Mouse (Mus musculus): ENCODE measurements at regions not wholly inside any gene's neighbourhood (a gene's known extent, or its start where the extent isn't known, plus 50 kb on each side); places are given as distances from the start of the nearest gene placed in this dataset.

DNA sequence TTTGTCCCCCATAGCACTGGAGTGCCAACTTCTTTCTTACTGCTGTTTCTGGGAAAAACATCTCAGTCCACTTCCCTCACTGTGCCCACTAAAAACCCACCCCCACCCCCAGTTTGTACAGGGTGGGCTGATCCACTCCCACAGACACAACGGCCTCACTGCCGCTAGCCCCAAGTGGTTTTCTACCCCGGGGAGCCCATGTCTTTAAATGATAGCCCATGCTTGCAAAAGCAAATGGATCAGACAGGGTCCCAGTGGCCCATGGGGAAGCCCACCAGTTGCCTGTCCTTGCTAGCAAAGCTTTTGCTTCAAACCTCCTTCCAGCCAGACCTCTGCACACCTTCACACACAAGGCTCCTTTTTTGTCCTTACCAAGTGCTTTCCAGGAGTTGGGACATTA lies 257.0 kb upstream of the Rnaseh2b start:
- Histone ChIP-seq H3K27ac (replicated peaks; ENCODE audit: low read depth, low read length) (no peak overlapping the region), H3K36me3 (ENCODE audit: control insufficient read depth, insufficient read depth, low read length) (no peaks in the 10 kb centered on the region), H3K27me3 (ENCODE audit: control insufficient read depth, insufficient read depth, low read length) (no peaks in the 10 kb centered on the region), H3K4me3 (replicated peaks; ENCODE audit: low read depth, low read length) (no peak overlapping the region), H3K9ac (replicated peaks; ENCODE audit: low read length) (no peak overlapping the region), H3K4me1 (ENCODE audit: control insufficient read depth, insufficient read depth, low read length) (no peaks in the 10 kb centered on the region), H3K9me3 (ENCODE audit: control insufficient read depth, low read length) (no peaks in the 10 kb centered on the region), H3K4me2 (ENCODE audit: low read length) (no peak overlapping the region)
- DNase-seq (no peak), ATAC-seq (ENCODE audit: low FRiP score, low TSS enrichment) (no peak)
- 93% methylated on average over 3 of the region's 3 CpGs for WGBS

DNA sequence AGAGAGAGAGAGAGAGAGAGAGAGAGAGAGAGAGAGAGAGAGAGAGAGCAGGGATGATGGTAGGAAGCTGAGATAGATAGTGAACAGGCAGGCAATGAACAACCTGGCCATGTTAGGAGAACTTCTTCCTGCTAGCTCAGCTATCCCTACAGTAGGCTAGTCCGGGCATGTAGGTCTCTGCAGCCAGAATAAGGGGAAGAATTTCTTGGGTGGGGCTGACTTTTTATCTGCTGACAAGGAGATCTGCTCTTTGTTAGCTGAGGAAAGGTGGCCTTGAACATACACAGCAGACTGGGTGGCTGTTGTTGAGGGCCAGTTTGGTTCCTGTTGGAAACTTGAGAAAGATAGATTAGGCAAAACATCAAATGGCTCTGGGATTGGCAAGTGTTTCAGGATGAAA lies 254.9 kb upstream of the Rnaseh2b start:
- H3K36me3 ChIP-seq (ENCODE audit: control insufficient read depth, insufficient read depth, low read length) = no peaks in the 10 kb centered on the region
- WGBS = 82% methylated on average over 1 of the region's 1 CpGs
- DNase-seq = no peak
- no peaks in the 10 kb centered on the region for H3K9me3 ChIP-seq (ENCODE audit: control insufficient read depth, low read length)
- H3K9ac ChIP-seq (replicated peaks; ENCODE audit: low read length) = no peak overlapping the region
- H3K4me3 ChIP-seq (replicated peaks; ENCODE audit: low read depth, low read length) = no peak overlapping the region
- no peak overlapping the region for H3K27ac ChIP-seq (replicated peaks; ENCODE audit: low read depth, low read length)
- ATAC-seq (ENCODE audit: low FRiP score, low TSS enrichment) = no peak
- no peak overlapping the region for H3K4me2 ChIP-seq (ENCODE audit: low read length)
- no peaks in the 10 kb centered on the region for H3K27me3 ChIP-seq (ENCODE audit: control insufficient read depth, insufficient read depth, low read length)
- H3K4me1 ChIP-seq (ENCODE audit: control insufficient read depth, insufficient read depth, low read length) = no peaks in the 10 kb centered on the region

DNA sequence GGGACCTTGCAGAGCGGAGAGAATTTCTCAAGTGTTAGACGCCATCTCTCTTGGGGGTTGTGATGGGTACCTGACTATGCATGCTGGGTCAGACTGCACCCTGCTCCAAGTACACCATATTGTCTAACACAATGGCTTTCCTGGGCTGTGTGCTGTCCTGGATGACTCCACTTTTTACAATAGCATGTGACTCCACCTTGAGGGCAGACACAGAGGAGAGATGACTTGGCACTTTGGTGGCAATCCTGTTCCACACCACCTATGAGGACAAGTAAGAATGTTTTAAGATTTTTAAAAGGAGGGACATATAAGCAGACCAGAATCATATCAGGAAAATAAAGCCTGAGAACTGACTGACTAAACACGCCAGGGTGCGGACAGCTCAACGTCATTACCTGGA lies 254.5 kb upstream of the Rnaseh2b start:
- Histone ChIP-seq H3K9ac (replicated peaks; ENCODE audit: low read length) (no peak overlapping the region), H3K36me3 (ENCODE audit: control insufficient read depth, insufficient read depth, low read length) (no peaks in the 10 kb centered on the region), H3K4me3 (replicated peaks; ENCODE audit: low read depth, low read length) (no peak overlapping the region), H3K27me3 (ENCODE audit: control insufficient read depth, insufficient read depth, low read length) (no peaks in the 10 kb centered on the region), H3K9me3 (ENCODE audit: control insufficient read depth, low read length) (no peaks in the 10 kb centered on the region), H3K4me2 (ENCODE audit: low read length) (no peak overlapping the region), H3K4me1 (ENCODE audit: control insufficient read depth, insufficient read depth, low read length) (no peaks in the 10 kb centered on the region), H3K27ac (replicated peaks; ENCODE audit: low read depth, low read length) (no peak overlapping the region)
- ATAC-seq (ENCODE audit: low FRiP score, low TSS enrichment) = no peak
- WGBS = 94% methylated on average over 5 of the region's 5 CpGs
- no peak for DNase-seq

DNA sequence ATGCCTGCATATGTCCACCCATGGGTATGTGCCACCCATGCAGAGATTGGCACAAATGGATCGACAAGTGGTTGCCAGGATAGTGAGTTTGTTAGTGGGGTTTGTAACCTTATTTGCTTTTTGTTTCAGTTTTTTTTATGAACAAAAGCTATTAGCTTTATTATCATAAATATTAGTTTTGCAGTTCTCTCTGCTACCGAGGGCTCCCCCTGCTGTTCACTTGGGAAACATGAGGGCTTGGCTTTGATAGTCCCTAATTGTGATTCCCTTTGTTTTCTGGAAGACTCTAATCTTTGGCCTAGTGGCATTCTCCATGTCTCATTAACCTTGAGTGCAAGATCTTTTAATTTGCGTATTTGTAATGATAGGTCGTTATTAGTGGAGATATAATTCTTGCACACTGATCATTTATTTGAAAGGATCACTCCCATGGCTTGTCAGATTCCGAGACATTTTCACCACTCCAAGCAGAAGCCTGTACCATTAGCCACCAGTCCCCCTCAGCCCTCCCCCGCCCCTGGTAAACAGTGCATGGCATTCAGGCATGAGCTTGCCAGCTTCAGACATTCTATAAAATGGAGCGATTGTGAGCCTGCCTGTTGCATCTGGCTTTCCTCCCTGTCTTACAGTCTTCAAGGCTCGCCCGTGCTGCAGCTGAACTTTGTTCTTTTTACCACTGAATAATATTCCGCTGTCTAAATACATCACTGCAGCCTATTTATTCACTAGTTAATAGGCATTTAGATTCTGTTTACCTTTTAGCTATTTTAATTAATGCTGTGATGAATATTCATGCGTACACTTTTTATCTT lies 249.9 kb upstream of the Rnaseh2b start:
- H3K9me3 ChIP-seq (ENCODE audit: control insufficient read depth, low read length) = 0 out of 2 replicates have a peak, but pooled peaks cover 3% of the 10 kb centered on the region
- WGBS = 53% methylated on average over 11 of the region's 11 CpGs
- peak; percentile 84 for DNase-seq

DNA sequence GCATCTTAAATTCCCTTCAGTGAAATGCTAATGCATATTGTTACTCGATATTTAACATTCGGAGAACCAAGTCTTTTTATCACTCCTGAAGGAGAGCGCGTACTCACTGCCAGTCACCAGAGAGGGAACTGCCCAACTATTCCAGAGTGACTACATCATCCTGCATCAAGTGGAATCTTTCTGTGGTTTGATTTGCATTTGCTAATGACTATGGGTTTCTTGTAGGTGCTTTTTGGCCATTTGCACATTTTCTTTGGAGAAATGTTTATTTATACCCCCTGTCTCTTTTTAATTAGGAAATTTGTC lies 249.3 kb upstream of the Rnaseh2b start:
- H3K36me3 ChIP-seq (ENCODE audit: control insufficient read depth, insufficient read depth, low read length) = no peaks in the 10 kb centered on the region
- H3K9me3 ChIP-seq (ENCODE audit: control insufficient read depth, low read length) = 0 out of 2 replicates have a peak, but pooled peaks cover 3% of the 10 kb centered on the region
- ATAC-seq (ENCODE audit: low FRiP score, low TSS enrichment) (no peak), DNase-seq (no peak)
- no peak overlapping the region for H3K9ac ChIP-seq (replicated peaks; ENCODE audit: low read length)
- 58% methylated on average over 4 of the region's 4 CpGs for WGBS
- H3K27ac ChIP-seq (replicated peaks; ENCODE audit: low read depth, low read length) = no peak overlapping the region
- no peak overlapping the region for H3K4me3 ChIP-seq (replicated peaks; ENCODE audit: low read depth, low read length)
- H3K4me1 ChIP-seq (ENCODE audit: control insufficient read depth, insufficient read depth, low read length) = no peaks in the 10 kb centered on the region
- no peak overlapping the region for H3K4me2 ChIP-seq (ENCODE audit: low read length)
- H3K27me3 ChIP-seq (ENCODE audit: control insufficient read depth, insufficient read depth, low read length) = no peaks in the 10 kb centered on the region

More for the DNA sequence above, 249.9 kb upstream of the Rnaseh2b start:
- ATAC-seq (ENCODE audit: low FRiP score, low TSS enrichment) = peak; percentile 57; the same call in 1 of the 2 replicates
- H3K27me3 ChIP-seq (ENCODE audit: control insufficient read depth, insufficient read depth, low read length) = no peaks in the 10 kb centered on the region
- H3K4me1 ChIP-seq (ENCODE audit: control insufficient read depth, insufficient read depth, low read length) = no peaks in the 10 kb centered on the region
- H3K4me3 ChIP-seq (replicated peaks; ENCODE audit: low read depth, low read length) = no peak overlapping the region
- no peaks in the 10 kb centered on the region for H3K36me3 ChIP-seq (ENCODE audit: control insufficient read depth, insufficient read depth, low read length)
- no peak overlapping the region for H3K4me2 ChIP-seq (ENCODE audit: low read length)
- no peak overlapping the region for H3K9ac ChIP-seq (replicated peaks; ENCODE audit: low read length)
- no peak overlapping the region for H3K27ac ChIP-seq (replicated peaks; ENCODE audit: low read depth, low read length)

- no peak for ATAC-seq (ENCODE audit: low FRiP score, low TSS enrichment)
- H3K9ac ChIP-seq (replicated peaks; ENCODE audit: low read length) = no peak overlapping the region
- DNase-seq = no peak
- WGBS = 94% methylated on average over 6 of the region's 6 CpGs
- no peaks in the 10 kb centered on the region for H3K27me3 ChIP-seq (ENCODE audit: control insufficient read depth, insufficient read depth, low read length)
- no peak overlapping the region for H3K4me2 ChIP-seq (ENCODE audit: low read length)
- no peaks in the 10 kb centered on the region for H3K4me1 ChIP-seq (ENCODE audit: control insufficient read depth, insufficient read depth, low read length)
- H3K36me3 ChIP-seq (ENCODE audit: control insufficient read depth, insufficient read depth, low read length) = no peaks in the 10 kb centered on the region
- no peaks in the 10 kb centered on the region for H3K9me3 ChIP-seq (ENCODE audit: control insufficient read depth, low read length)
- H3K4me3 ChIP-seq (replicated peaks; ENCODE audit: low read depth, low read length) = no peak overlapping the region
- no peak overlapping the region for H3K27ac ChIP-seq (replicated peaks; ENCODE audit: low read depth, low read length)
Observed at GRCm38 (mm10) chr14:62050941-62051340, 241.4 kb upstream of the Rnaseh2b start.

DNA sequence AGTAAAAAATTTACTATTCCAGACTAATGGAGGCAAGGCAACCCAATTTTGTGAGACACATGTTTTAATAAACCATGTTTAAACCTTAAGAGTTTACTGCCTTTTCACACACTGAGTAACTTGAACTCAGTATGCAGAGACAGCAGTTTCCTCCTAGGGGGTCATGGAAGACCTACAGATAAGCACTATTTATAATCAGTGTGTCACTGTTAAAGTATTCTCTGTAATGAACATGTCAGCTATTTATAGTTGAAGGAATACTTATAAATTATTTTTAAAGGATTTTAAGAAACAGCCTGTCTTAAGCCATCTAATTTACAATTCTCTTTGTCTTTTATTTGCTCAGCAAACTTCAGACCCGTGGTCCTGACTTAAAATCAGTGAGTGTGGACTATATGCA lies 240.5 kb upstream of the Rnaseh2b start:
- ATAC-seq (ENCODE audit: low FRiP score, low TSS enrichment) = no peak
- Histone ChIP-seq H3K4me3 (replicated peaks; ENCODE audit: low read depth, low read length) (no peak overlapping the region), H3K27me3 (ENCODE audit: control insufficient read depth, insufficient read depth, low read length) (no peaks in the 10 kb centered on the region), H3K36me3 (ENCODE audit: control insufficient read depth, insufficient read depth, low read length) (no peaks in the 10 kb centered on the region), H3K9me3 (ENCODE audit: control insufficient read depth, low read length) (no peaks in the 10 kb centered on the region), H3K4me1 (ENCODE audit: control insufficient read depth, insufficient read depth, low read length) (no peaks in the 10 kb centered on the region), H3K27ac (replicated peaks; ENCODE audit: low read depth, low read length) (no peak overlapping the region), H3K4me2 (ENCODE audit: low read length) (no peak overlapping the region), H3K9ac (replicated peaks; ENCODE audit: low read length) (no peak overlapping the region)
- 56% methylated on average over 1 of the region's 1 CpGs for WGBS
- DNase-seq = no peak

DNA sequence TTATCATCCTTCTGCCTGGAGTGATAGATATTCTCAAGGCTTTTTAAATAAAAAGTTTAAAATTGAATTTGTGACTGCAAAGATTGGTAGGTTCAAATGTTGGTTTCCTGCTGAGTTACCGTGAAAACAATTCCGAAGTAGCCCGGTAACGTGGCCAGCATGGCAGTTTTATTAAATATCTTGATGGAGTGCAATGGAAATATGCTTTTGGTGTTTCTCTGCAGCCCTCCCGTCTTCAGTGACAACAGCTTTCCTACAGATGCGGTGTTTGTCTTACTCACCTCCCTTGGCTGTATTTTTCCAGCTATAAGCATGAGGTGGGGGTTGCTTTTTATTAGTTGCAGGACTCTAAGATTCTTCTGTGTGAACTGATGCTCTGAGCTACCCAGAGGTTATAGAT lies 239.4 kb upstream of the Rnaseh2b start:
- Histone ChIP-seq H3K9me3 (ENCODE audit: control insufficient read depth, low read length) (no peaks in the 10 kb centered on the region), H3K4me2 (ENCODE audit: low read length) (no peak overlapping the region), H3K27ac (replicated peaks; ENCODE audit: low read depth, low read length) (no peak overlapping the region), H3K4me3 (replicated peaks; ENCODE audit: low read depth, low read length) (no peak overlapping the region), H3K27me3 (ENCODE audit: control insufficient read depth, insufficient read depth, low read length) (no peaks in the 10 kb centered on the region), H3K36me3 (ENCODE audit: control insufficient read depth, insufficient read depth, low read length) (no peaks in the 10 kb centered on the region), H3K9ac (replicated peaks; ENCODE audit: low read length) (no peak overlapping the region), H3K4me1 (ENCODE audit: control insufficient read depth, insufficient read depth, low read length) (no peaks in the 10 kb centered on the region)
- WGBS = 88% methylated on average over 6 of the region's 6 CpGs
- no peak for DNase-seq
- ATAC-seq (ENCODE audit: low FRiP score, low TSS enrichment) = no peak

GRCm38 (mm10) chr14:62057096-62057495 lies 235.3 kb upstream of the Rnaseh2b start:
- no peak overlapping the region for H3K4me2 ChIP-seq (ENCODE audit: low read length)
- no peak overlapping the region for H3K9ac ChIP-seq (replicated peaks; ENCODE audit: low read length)
- H3K4me1 ChIP-seq (ENCODE audit: control insufficient read depth, insufficient read depth, low read length) = no peaks in the 10 kb centered on the region
- no peak for ATAC-seq (ENCODE audit: low FRiP score, low TSS enrichment)
- H3K27ac ChIP-seq (replicated peaks; ENCODE audit: low read depth, low read length) = no peak overlapping the region
- no peaks in the 10 kb centered on the region for H3K27me3 ChIP-seq (ENCODE audit: control insufficient read depth, insufficient read depth, low read length)
- no peaks in the 10 kb centered on the region for H3K36me3 ChIP-seq (ENCODE audit: control insufficient read depth, insufficient read depth, low read length)
- H3K4me3 ChIP-seq (replicated peaks; ENCODE audit: low read depth, low read length) = no peak overlapping the region
- no peaks in the 10 kb centered on the region for H3K9me3 ChIP-seq (ENCODE audit: control insufficient read depth, low read length)
- WGBS = 92% methylated on average over 4 of the region's 4 CpGs
- no peak for DNase-seq
